Mouse (Mus musculus) right cerebral cortex, postnatal 25 days (tissue): Measurements from ENCODE around the gene Sept4.

Experiments used
- DNase-seq: peaks from one replicate; pipeline ENCODE4 v3.0.0; 2022

Sept4 gene

GRCm38 (mm10) chr11:87568255-87568953, at the start of gene Sept4:
Gene Sept4 (plus strand): TSS chr11:87568903.
- DNase-seq, result no peak

GRCm38 (mm10) chr11:87519260-87519659, 49.4 kb upstream of the Sept4 start:
- DNase-seq, result peak; percentile 10

- DNase-seq, result no peak
Observed at GRCm38 (mm10) chr11:87523466-87523865, 45.2 kb upstream of the Sept4 start.

GRCm38 (mm10) chr11:87523967-87524366, 44.7 kb upstream of the Sept4 start:
- no peak for DNase-seq

GRCm38 (mm10) chr11:87524780-87525179, 43.9 kb upstream of the Sept4 start:
- no peak for DNase-seq

GRCm38 (mm10) chr11:87527364-87527763, 41.3 kb upstream of the Sept4 start:
- DNase-seq, result no peak

GRCm38 (mm10) chr11:87527990-87528389, 40.7 kb upstream of the Sept4 start:
- no peak for DNase-seq

- no peak for DNase-seq
Observed at GRCm38 (mm10) chr11:87531695-87532094, 37.0 kb upstream of the Sept4 start.

GRCm38 (mm10) chr11:87542285-87542684, 26.4 kb upstream of the Sept4 start:
- DNase-seq, result no peak

- DNase-seq, result no peak
Observed at GRCm38 (mm10) chr11:87542906-87543305, 25.8 kb upstream of the Sept4 start.

- no peak for DNase-seq
Observed at GRCm38 (mm10) chr11:87553342-87553741, 15.4 kb upstream of the Sept4 start.

- no peak for DNase-seq
Observed at GRCm38 (mm10) chr11:87554386-87554785, 14.3 kb upstream of the Sept4 start.

- no peak for DNase-seq
Observed at GRCm38 (mm10) chr11:87555106-87555703, 13.5 kb upstream of the Sept4 start.

- DNase-seq, result no peak
Observed at GRCm38 (mm10) chr11:87561208-87561607, 7.5 kb upstream of the Sept4 start.

GRCm38 (mm10) chr11:87566501-87566900, 2.2 kb upstream of the Sept4 start, which contains the start of gene Gm11492:
Gene Gm11492 (plus strand): TSS chr11:87566653.
- no peak for DNase-seq

GRCm38 (mm10) chr11:87570743-87571142, 2.0 kb downstream of the Sept4 start:
- DNase-seq, result no peak

- DNase-seq, result no peak
Observed at GRCm38 (mm10) chr11:87571361-87571950, 2.8 kb downstream of the Sept4 start.

- no peak for DNase-seq
Observed at GRCm38 (mm10) chr11:87573751-87574150, 5.0 kb downstream of the Sept4 start.

GRCm38 (mm10) chr11:87574520-87575180, 5.9 kb downstream of the Sept4 start:
- DNase-seq, result no peak

- peak; percentile 34 for DNase-seq
Observed at GRCm38 (mm10) chr11:87577601-87578248, 9.0 kb downstream of the Sept4 start.

- DNase-seq, result peak; percentile 71
Observed at GRCm38 (mm10) chr11:87578249-87578962, 9.7 kb downstream of the Sept4 start.

GRCm38 (mm10) chr11:87578963-87579601, 10.4 kb downstream of the Sept4 start:
- no peak for DNase-seq
